Mouse (Mus musculus): ENCODE results near the gene Mef2d. TPM values are rescaled to one million over a fixed set of nuclear protein-coding genes. Genes with fewer than 3 reads are reported as not detected.
A peak's percentile ranks its signal among the peaks of the same experiment; 100 is the strongest.

Mef2d gene
- polyA plus RNA-seq, 2 experiments, result 6.4 to 10.3 TPM

- WGBS (ENCODE audit: insufficient replicate concordance), result 56% methylated on average over 3 of the region's 3 CpGs
- peaks cover 17 to 19% of the 10 kb centered on the region in 2 experiments for H3K4me1 ChIP-seq (replicated peaks; ENCODE audit: control insufficient read depth in 2 of 2, insufficient read depth in 2 of 2, low read length in 1 of 2)
- TF ChIP-seq EP300 (IDR thresholded peaks at IDR 0.05; ENCODE audit: low read depth), result no peak
- TF ChIP-seq CTCF (IDR thresholded peaks at IDR 0.05; ENCODE audit: low read depth), result no peak
These were observed 11.3 kb downstream of the Mef2d start for GRCm38 (mm10) chr3:88153290-88154011.

GRCm38 (mm10) chr3:88154236-88154635, 12.1 kb downstream of the Mef2d start:
- DNase-seq (ENCODE audit: low read depth in 3 of 3, low spot score in 3 of 3), result no peak
- WGBS (ENCODE audit: insufficient replicate concordance), result 66% methylated on average over 2 of the region's 2 CpGs
- TF ChIP-seq EP300 (IDR thresholded peaks at IDR 0.05; ENCODE audit: low read depth) (no peak), CTCF (IDR thresholded peaks at IDR 0.05; ENCODE audit: low read depth) (no peak)

More at GRCm38 (mm10) chr3:88153290-88154011, 11.3 kb downstream of the Mef2d start:
- no peaks in the 10 kb centered on the region for H3K9me3 ChIP-seq (ENCODE audit: control insufficient read depth, low read length)
- H3K27me3 ChIP-seq (ENCODE audit: control insufficient read depth, insufficient read depth, low read length), result no peaks in the 10 kb centered on the region
- H3K4me2 ChIP-seq (ENCODE audit: low read depth), result no peak overlapping the region
- DNase-seq (ENCODE audit: low read depth in 3 of 3, low spot score in 3 of 3) (no peak), ATAC-seq (ENCODE audit: insufficient read depth) (no peak)
- no peak overlapping the region for H3K9ac ChIP-seq (replicated peaks)
- H3K27ac ChIP-seq, result no peak overlapping the region
- H3K36me3 ChIP-seq (replicated peaks; ENCODE audit: control insufficient read depth, insufficient read depth, low read depth), result peaks cover 13% of the 10 kb centered on the region
- no peak overlapping the region for H3K4me3 ChIP-seq (ENCODE audit: insufficient read depth in 1 of 2, low read depth in 2 of 2, low read length in 2 of 2)

GRCm38 (mm10) chr3:88156817-88157216, 14.6 kb downstream of the Mef2d start:
- Histone ChIP-seq H3K36me3 (replicated peaks; ENCODE audit: control insufficient read depth, insufficient read depth, low read depth) (peaks cover 34% of the 10 kb centered on the region), H3K4me2 (ENCODE audit: low read depth) (no peak overlapping the region), H3K4me3 (ENCODE audit: insufficient read depth in 1 of 2, low read depth in 2 of 2, low read length in 2 of 2) (no peak overlapping the region), H3K27ac (no peak overlapping the region), H3K9me3 (ENCODE audit: control insufficient read depth, low read length) (no peaks in the 10 kb centered on the region), H3K9ac (replicated peaks) (no peak overlapping the region), H3K27me3 (ENCODE audit: control insufficient read depth, insufficient read depth, low read length) (no peaks in the 10 kb centered on the region), H3K4me1 (replicated peaks; ENCODE audit: control insufficient read depth in 2 of 2, insufficient read depth in 2 of 2, low read length in 1 of 2) (no peaks in the 10 kb centered on the region)
- ATAC-seq (ENCODE audit: insufficient read depth), result no peak
- DNase-seq (ENCODE audit: low read depth in 3 of 3, low spot score in 3 of 3), result no peak
- TF ChIP-seq CTCF (IDR thresholded peaks at IDR 0.05; ENCODE audit: low read depth) (no peak), EP300 (IDR thresholded peaks at IDR 0.05; ENCODE audit: low read depth) (no peak)

More at GRCm38 (mm10) chr3:88154236-88154635, 12.1 kb downstream of the Mef2d start:
- no peaks in the 10 kb centered on the region for H3K27me3 ChIP-seq (ENCODE audit: control insufficient read depth, insufficient read depth, low read length)
- no peak overlapping the region for H3K27ac ChIP-seq
- H3K4me1 ChIP-seq (replicated peaks; ENCODE audit: control insufficient read depth in 2 of 2, insufficient read depth in 2 of 2, low read length in 1 of 2), result peaks cover 9 to 11% of the 10 kb centered on the region in 2 experiments
- no peak overlapping the region for H3K9ac ChIP-seq (replicated peaks)
- peaks cover 17% of the 10 kb centered on the region for H3K36me3 ChIP-seq (replicated peaks; ENCODE audit: control insufficient read depth, insufficient read depth, low read depth)
- no peak overlapping the region for H3K4me3 ChIP-seq (ENCODE audit: insufficient read depth in 1 of 2, low read depth in 2 of 2, low read length in 2 of 2)
- ATAC-seq (ENCODE audit: insufficient read depth), result no peak
- H3K4me2 ChIP-seq (ENCODE audit: low read depth), result no peak overlapping the region
- no peaks in the 10 kb centered on the region for H3K9me3 ChIP-seq (ENCODE audit: control insufficient read depth, low read length)

- Histone ChIP-seq H3K9me3 (ENCODE audit: control insufficient read depth, low read length) (no peaks in the 10 kb centered on the region), H3K4me1 (replicated peaks; ENCODE audit: control insufficient read depth in 2 of 2, insufficient read depth in 2 of 2, low read length in 1 of 2) (no peaks in the 10 kb centered on the region), H3K4me3 (ENCODE audit: insufficient read depth in 1 of 2, low read depth in 2 of 2, low read length in 2 of 2) (no peak overlapping the region), H3K27ac (no peak overlapping the region), H3K9ac (replicated peaks) (no peak overlapping the region), H3K4me2 (ENCODE audit: low read depth) (no peak overlapping the region), H3K36me3 (replicated peaks; ENCODE audit: control insufficient read depth, insufficient read depth, low read depth) (peaks cover 37% of the 10 kb centered on the region), H3K27me3 (ENCODE audit: control insufficient read depth, insufficient read depth, low read length) (no peaks in the 10 kb centered on the region)
- no peak for DNase-seq (ENCODE audit: low read depth in 3 of 3, low spot score in 3 of 3)
- ATAC-seq (ENCODE audit: insufficient read depth), result peak; percentile 44; the same call in 1 of the 2 replicates
- no peak for TF ChIP-seq EP300 (IDR thresholded peaks at IDR 0.05; ENCODE audit: low read depth)
- peak; percentile 78 for TF ChIP-seq CTCF (IDR thresholded peaks at IDR 0.05; ENCODE audit: low read depth)
- WGBS (ENCODE audit: insufficient replicate concordance), result 46% methylated on average over 23 of the region's 23 CpGs
These were observed 15.8 kb downstream of the Mef2d start for GRCm38 (mm10) chr3:88157771-88158597.

DNA sequence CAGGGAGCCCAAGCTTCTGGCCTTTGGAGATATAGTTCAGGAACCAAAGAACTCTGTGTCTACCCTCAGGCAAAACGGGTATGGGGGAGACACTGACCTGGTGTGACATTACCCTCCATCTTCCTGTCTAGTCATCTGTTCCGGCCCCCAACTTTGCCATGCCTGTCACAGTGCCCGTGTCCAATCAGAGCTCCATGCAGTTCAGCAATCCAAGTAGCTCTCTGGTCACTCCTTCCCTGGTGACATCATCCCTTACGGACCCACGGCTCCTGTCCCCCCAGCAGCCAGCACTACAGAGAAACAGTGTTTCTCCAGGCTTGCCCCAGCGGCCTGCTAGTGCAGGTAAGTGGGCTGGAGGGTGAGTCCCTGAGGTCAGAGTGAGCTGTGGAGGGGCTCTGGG, 16.8 kb downstream of the Mef2d start:
- ATAC-seq (ENCODE audit: insufficient read depth) (no peak), DNase-seq (ENCODE audit: low read depth in 3 of 3, low spot score in 3 of 3) (no peak)
- Histone ChIP-seq H3K4me1 (replicated peaks; ENCODE audit: control insufficient read depth in 2 of 2, insufficient read depth in 2 of 2, low read length in 1 of 2) (no peaks in the 10 kb centered on the region), H3K4me3 (ENCODE audit: insufficient read depth in 1 of 2, low read depth in 2 of 2, low read length in 2 of 2) (no peak overlapping the region), H3K4me2 (ENCODE audit: low read depth) (no peak overlapping the region), H3K9me3 (ENCODE audit: control insufficient read depth, low read length) (no peaks in the 10 kb centered on the region), H3K9ac (replicated peaks) (no peak overlapping the region), H3K27me3 (ENCODE audit: control insufficient read depth, insufficient read depth, low read length) (no peaks in the 10 kb centered on the region), H3K36me3 (replicated peaks; ENCODE audit: control insufficient read depth, insufficient read depth, low read depth) (peaks cover 41% of the 10 kb centered on the region), H3K27ac (no peak overlapping the region)
- TF ChIP-seq EP300 (IDR thresholded peaks at IDR 0.05; ENCODE audit: low read depth) (no peak), CTCF (IDR thresholded peaks at IDR 0.05; ENCODE audit: low read depth) (no peak)
- 77% methylated on average over 6 of the region's 6 CpGs for WGBS (ENCODE audit: insufficient replicate concordance)

Measured in liver, embryonic 14.5 days (tissue).